Comparison of ENCODE assay signal across 8 mouse cellular contexts in the genomic region with DNA sequence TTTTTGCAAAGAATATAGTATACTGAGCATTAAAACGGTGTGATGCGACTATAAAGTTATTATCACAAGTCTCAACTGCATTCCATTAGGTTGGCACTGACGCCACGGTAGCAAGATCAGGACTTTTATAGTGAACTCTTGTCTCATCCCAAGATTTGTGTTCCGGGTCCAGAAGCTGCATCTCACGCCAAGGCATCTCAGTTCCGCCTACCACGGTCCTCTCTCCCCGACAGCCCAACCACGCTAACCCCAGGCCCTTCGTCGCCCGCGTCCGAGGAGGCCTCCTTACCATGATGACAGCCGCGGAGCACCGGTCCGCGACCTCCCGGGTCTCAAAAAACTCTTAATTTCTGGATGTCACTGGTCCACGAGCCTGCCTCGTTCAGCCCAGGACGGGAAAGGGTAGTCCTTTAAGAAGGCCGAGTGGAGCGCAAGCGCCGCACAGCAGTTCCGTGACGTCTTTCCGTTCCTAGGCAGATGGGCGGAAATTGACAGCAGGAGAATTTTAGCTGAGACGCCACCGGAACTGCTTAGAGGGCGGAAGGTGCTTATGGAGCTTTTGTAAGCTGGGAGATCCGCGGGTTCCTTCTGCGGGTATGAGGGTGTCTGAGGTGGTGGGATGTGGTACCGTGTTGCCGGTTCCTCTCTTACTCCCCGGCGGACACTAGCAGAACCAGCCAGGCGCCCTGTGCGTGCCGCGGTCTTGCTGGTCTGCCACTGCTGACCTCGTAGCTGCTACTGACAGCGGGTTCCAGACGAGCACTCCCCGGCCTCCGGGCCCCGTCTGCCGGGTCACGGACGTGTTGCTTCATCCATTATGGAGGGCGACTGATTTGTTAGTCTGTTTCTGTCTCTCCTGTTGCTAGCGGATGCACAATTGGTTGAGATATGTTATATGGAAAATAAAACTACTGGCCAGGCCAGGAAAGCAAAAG. TPM values are rescaled to one million over a fixed set of nuclear protein-coding genes. Genes with fewer than 3 reads are reported as not detected.
DNase-seq lines count a peak whose midpoint lies in the region; ATAC-seq and TF ChIP-seq lines count a peak whose summit lies in the region.

TSS of gene Gfm2 (plus strand) at position 472 of the 935 bp plus-strand sequence.
TSS of gene Nsa2 (minus strand) at position 472 of the 935 bp plus-strand sequence.

- intact Hi-C loops in heart, postnatal 10 days (cut with DNase I), result no loop called here

- H3K9ac ChIP-seq in ES-Bruce4 (ENCODE audit: low read depth, poor library complexity, severe bottlenecking), result peak within 1 kb of the TSS; percentile 77
- peak within 1 kb of the TSS; percentile 94 for H3K9ac ChIP-seq in forebrain, embryonic 13.5 days
- H3K9ac ChIP-seq in liver, postnatal 0 days (replicated peaks), result peak within 1 kb of the TSS; percentile 95
- peak within 1 kb of the TSS; percentile 81 for H3K9ac ChIP-seq in neural tube, embryonic 14.5 days (replicated peaks; ENCODE audit: low read depth, low read length)

- no peak for TF ChIP-seq EP300 in ES-Bruce4 (IDR thresholded peaks at IDR 0.05; ENCODE audit: insufficient read depth, low read depth, low read length)
- TF ChIP-seq EP300 in liver, postnatal 0 days (IDR thresholded peaks at IDR 0.05; ENCODE audit: low read depth), result peak; percentile 24; the same call in 1 of the 2 replicates

- H3K36me3 ChIP-seq in ES-Bruce4 (ENCODE audit: control insufficient read depth, insufficient read depth, low read length, poor library complexity, severe bottlenecking), result peaks cover 17% of the 10 kb centered on the region
- peaks cover 23% of the 10 kb centered on the region for H3K36me3 ChIP-seq in forebrain, embryonic 13.5 days (ENCODE audit: poor library complexity, severe bottlenecking)
- peaks cover 15% of the 10 kb centered on the region for H3K36me3 ChIP-seq in liver, postnatal 0 days (replicated peaks; ENCODE audit: insufficient read depth, low read length)
- H3K36me3 ChIP-seq in neural tube, embryonic 14.5 days (ENCODE audit: control insufficient read depth, insufficient read depth, low read length), result peaks cover 11% of the 10 kb centered on the region; the same call in 1 of the 2 replicates

- no peaks in the 10 kb centered on the region for H3K4me1 ChIP-seq in ES-Bruce4 (ENCODE audit: control insufficient read depth, insufficient read depth, low read length)
- H3K4me1 ChIP-seq in forebrain, embryonic 13.5 days, result peaks cover 15% of the 10 kb centered on the region
- peaks cover 6% of the 10 kb centered on the region for H3K4me1 ChIP-seq in liver, postnatal 0 days (ENCODE audit: insufficient read depth)
- peaks cover 6% of the 10 kb centered on the region; the same call in 1 of the 2 replicates for H3K4me1 ChIP-seq in neural tube, embryonic 14.5 days (ENCODE audit: control insufficient read depth, insufficient read depth, low read length)

- H3K27ac ChIP-seq in ES-Bruce4 (ENCODE audit: insufficient read depth, low read length), result 0 out of 2 replicates have a peak within 1 kb of the TSS, but pooled peaks have one; percentile 14
- H3K27ac ChIP-seq in forebrain, embryonic 13.5 days, result peak within 1 kb of the TSS; percentile 85
- H3K27ac ChIP-seq in liver, postnatal 0 days (ENCODE audit: low read depth), result peak within 1 kb of the TSS; percentile 96
- H3K27ac ChIP-seq in neural tube, embryonic 14.5 days (ENCODE audit: low read depth, low read length), result peak within 1 kb of the TSS; percentile 88

- ATAC-seq in cerebellum, adult (ENCODE audit: insufficient number of reproducible peaks, low FRiP score, low TSS enrichment), result peak; percentile 98
- peak; percentile 99 for ATAC-seq in forebrain, embryonic 13.5 days
- ATAC-seq in liver, postnatal 0 days, result peak; percentile 99
- ATAC-seq in neural tube, embryonic 14.5 days (ENCODE audit: low read depth), result peak; percentile 98

- H3K4me3 ChIP-seq in ES-Bruce4 (ENCODE audit: low read depth, low read length), result peak within 1 kb of the TSS; percentile 92
- H3K4me3 ChIP-seq in forebrain, embryonic 13.5 days, result peak within 1 kb of the TSS; percentile 92
- H3K4me3 ChIP-seq in liver, postnatal 0 days (ENCODE audit: low read depth, low read length), result peak within 1 kb of the TSS; percentile 96
- peak within 1 kb of the TSS; percentile 86 for H3K4me3 ChIP-seq in neural tube, embryonic 14.5 days (ENCODE audit: low read depth, low read length)

- WGBS in forebrain, embryonic 13.5 days, result under 1% methylated on average over 57 of the region's 57 CpGs
- under 1% methylated on average over 57 of the region's 57 CpGs for WGBS in large intestine, adult 2 months
- WGBS in liver, postnatal 0 days (ENCODE audit: insufficient replicate concordance), result under 1% methylated on average over 57 of the region's 57 CpGs
- WGBS in neural tube, embryonic 14.5 days, result under 1% methylated on average over 57 of the region's 57 CpGs

- no peaks in the 10 kb centered on the region for H3K27me3 ChIP-seq in ES-Bruce4 (ENCODE audit: control insufficient read depth, insufficient read depth, low read length, poor library complexity, severe bottlenecking)
- no peaks in the 10 kb centered on the region for H3K27me3 ChIP-seq in forebrain, embryonic 13.5 days
- no peaks in the 10 kb centered on the region for H3K27me3 ChIP-seq in liver, postnatal 0 days (ENCODE audit: insufficient read depth, low read length)
- H3K27me3 ChIP-seq in neural tube, embryonic 14.5 days (ENCODE audit: control insufficient read depth, insufficient read depth, low read length), result no peaks in the 10 kb centered on the region

- no peaks in the 10 kb centered on the region for H3K9me3 ChIP-seq in ES-Bruce4 (replicated peaks; ENCODE audit: control insufficient read depth, insufficient read depth, low read length, poor library complexity, severe bottlenecking)
- H3K9me3 ChIP-seq in forebrain, embryonic 13.5 days (replicated peaks), result no peaks in the 10 kb centered on the region
- H3K9me3 ChIP-seq in liver, postnatal 0 days (ENCODE audit: low read length), result no peaks in the 10 kb centered on the region
- H3K9me3 ChIP-seq in neural tube, embryonic 14.5 days (ENCODE audit: control insufficient read depth, low read length), result no peaks in the 10 kb centered on the region

- TF ChIP-seq CTCF in ES-Bruce4 (IDR thresholded peaks at IDR 0.05; ENCODE audit: low read depth, low read length), result no peak
- no peak for TF ChIP-seq CTCF in liver, postnatal 0 days (IDR thresholded peaks at IDR 0.05; ENCODE audit: low read depth)

- H3K4me2 ChIP-seq in forebrain, embryonic 13.5 days, result peak within 1 kb of the TSS; percentile 76
- peak within 1 kb of the TSS; percentile 72 for H3K4me2 ChIP-seq in liver, postnatal 0 days (ENCODE audit: low read depth, low read length)
- peak within 1 kb of the TSS; percentile 80 for H3K4me2 ChIP-seq in neural tube, embryonic 14.5 days (ENCODE audit: low read depth, low read length)

- TF ChIP-seq POLR2A in ES-Bruce4 (IDR thresholded peaks at IDR 0.05; ENCODE audit: insufficient read depth, low read length), result peak; percentile 49

- DNase-seq in heart, postnatal 10 days, result peak; percentile 94
- DNase-seq in large intestine, adult 2 months (ENCODE audit: low read depth, low spot score), result peak; percentile 78
- peak; percentile 90 for DNase-seq in liver, postnatal 0 days
- peak; percentile 82 for DNase-seq in testis, postnatal 10 days (ENCODE audit: low spot score)

RNA-seq across cellular contexts. Expression of gene Gfm2, which starts in this region (rescaled TPM):
- polyA plus RNA-seq in ES-Bruce4 (2011; ENCODE audit: insufficient read depth, insufficient read length, low read depth, missing spikeins), result 55.6 and 70.8 TPM in 2 replicates
- polyA plus RNA-seq in forebrain, embryonic 13.5 days (2015; fragmentation: Nextera tagmentation; extraction: Ambion mirVana), result 33.4 and 36.7 TPM in 2 replicates
- 10 to 100 TPM; 37.9 to 42.5 TPM for total RNA-seq in heart, postnatal 10 days (2021)
- polyA plus RNA-seq in large intestine, adult 2 months (2012; rRNA removed), result 17.2 and 23.2 TPM in 2 replicates
- 9.9 and 11.0 TPM in 2 replicates for polyA plus RNA-seq in liver, postnatal 0 days (2015; fragmentation: Nextera tagmentation; extraction: Ambion mirVana)
- 36.1 and 40.5 TPM in 2 replicates for polyA plus RNA-seq in neural tube, embryonic 14.5 days (2014; fragmentation: Nextera tagmentation; extraction: Ambion mirVana)

RNA-seq across cellular contexts. Expression of gene Nsa2, which starts in this region (rescaled TPM):
- 347 and 360 TPM in 2 replicates for polyA plus RNA-seq in ES-Bruce4 (2011; ENCODE audit: insufficient read depth, insufficient read length, low read depth, missing spikeins)
- 46.2 and 53.2 TPM in 2 replicates for polyA plus RNA-seq in forebrain, embryonic 13.5 days (2015; fragmentation: Nextera tagmentation; extraction: Ambion mirVana)
- 10 to 100 TPM; 62.7 to 65.3 TPM for total RNA-seq in heart, postnatal 10 days (2021)
- 25.8 and 31.1 TPM in 2 replicates for polyA plus RNA-seq in large intestine, adult 2 months (2012; rRNA removed)
- polyA plus RNA-seq in liver, postnatal 0 days (2015; fragmentation: Nextera tagmentation; extraction: Ambion mirVana), result 30.4 and 30.5 TPM in 2 replicates
- polyA plus RNA-seq in neural tube, embryonic 14.5 days (2014; fragmentation: Nextera tagmentation; extraction: Ambion mirVana), result 46.9 and 50.3 TPM in 2 replicates

Comparison
In these comparisons a context has a peak if more than half of its experiments do, and no peak if none do; other contexts are left out.
1. Peak in every context shown above with its lines: DNase-seq, ATAC-seq, H3K4me3 ChIP-seq and H3K27ac ChIP-seq.
2. H3K27ac ChIP-seq: peak in every context shown above with its lines; median percentile 96 in liver, postnatal 0 days; 88 in neural tube, embryonic 14.5 days; 85 in forebrain, embryonic 13.5 days; 14 in ES-Bruce4.